Mouse (Mus musculus) lung, postnatal 0 days (tissue): ENCODE measurements around the gene Clasp2. TPM values are rescaled to one million over a fixed set of nuclear protein-coding genes. Genes with fewer than 3 reads are reported as not detected.

Experiments used
- ATAC-seq: fragments of 200-750 bp; cut with Nextera tagmentation; 2 replicates; pipeline ENCODE4 v1.8.0; 2017; ENCODE audit warnings: moderate library complexity
- DNase-seq: peaks from one replicate; pipeline ENCODE4 v3.0.0-alpha.2; 2016; ENCODE audit warnings: low spot score
- H3K27ac ChIP-seq: fragments of 300-500 bp; sonication (generic); 2 replicates; pipeline ENCODE4 v1.5.1; 2014; ENCODE audit warnings: antibody characterized with exemption, mild to moderate bottlenecking, low read length, mixed read lengths
- H3K27me3 ChIP-seq: fragments of 300-500 bp; sonication (generic); replicated peaks from 2 replicates; pipeline ENCODE4 v1.6.1; 2014; ENCODE audit warnings: low read length, mixed read lengths; ENCODE audit not compliant: insufficient read depth
- H3K36me3 ChIP-seq: fragments of 300-500 bp; sonication (generic); 2 replicates; pipeline ENCODE4 v1.6.1; 2014; ENCODE audit warnings: low read length, mixed read lengths; ENCODE audit not compliant: insufficient read depth
- H3K4me1 ChIP-seq: fragments of 300-500 bp; sonication (generic); 2 replicates; pipeline ENCODE4 v1.6.1; 2014; ENCODE audit warnings: antibody characterized with exemption, low read depth, low read length, mixed read lengths; ENCODE audit not compliant: insufficient read depth
- H3K4me2 ChIP-seq: fragments of 300-500 bp; sonication (generic); replicated peaks from 2 replicates; pipeline ENCODE4 v1.6.1; 2014; ENCODE audit warnings: low read depth, mild to moderate bottlenecking, low read length, moderate library complexity, mixed read lengths
- H3K4me3 ChIP-seq: fragments of 300-500 bp; sonication (generic); 2 replicates; pipeline ENCODE4 v1.5.1; 2014; ENCODE audit warnings: low read depth, low read length
- H3K9ac ChIP-seq: fragments of 300-500 bp; sonication (generic); replicated peaks from 2 replicates; pipeline ENCODE4 v1.6.1; 2014; ENCODE audit warnings: low read depth, mild to moderate bottlenecking
- H3K9me3 ChIP-seq: fragments of 300-500 bp; sonication (generic); 2 replicates; pipeline ENCODE4 v1.6.1; 2016; ENCODE audit warnings: low read length, mixed read lengths
- CTCF ChIP-seq: IDR thresholded peaks from 2 replicates; pipeline ENCODE4 v1.5.1; 2016; ENCODE audit warnings: antibody characterized with exemption, mild to moderate bottlenecking
- EP300 ChIP-seq: IDR thresholded peaks from 2 replicates; pipeline ENCODE4 v1.6.1; 2016; ENCODE audit warnings: antibody characterized with exemption, mild to moderate bottlenecking, control low read depth
- WGBS: fragments of 180-500 bp; shearing (Covaris S2); extraction: QIAGEN DNeasy Blood & Tissue Kit; methylation state at CpG from one replicate; pipeline ENCODE4 v1.1.7; 2014; 5-methylcytosine and 5-hydroxymethylcytosine counted together
- polyA plus RNA-seq: library from polyadenylated mRNA; unstranded; fragments of >200 nt; fragmentation: Nextera tagmentation; extraction: Ambion mirVana; gene quantifications from 2 replicates; pipeline ENCODE4 v1.2.1, GENCODE M21; 2015

Clasp2 gene
- polyA plus RNA-seq, 1 experiment from 2014 or later, result 12.1 TPM

DNA sequence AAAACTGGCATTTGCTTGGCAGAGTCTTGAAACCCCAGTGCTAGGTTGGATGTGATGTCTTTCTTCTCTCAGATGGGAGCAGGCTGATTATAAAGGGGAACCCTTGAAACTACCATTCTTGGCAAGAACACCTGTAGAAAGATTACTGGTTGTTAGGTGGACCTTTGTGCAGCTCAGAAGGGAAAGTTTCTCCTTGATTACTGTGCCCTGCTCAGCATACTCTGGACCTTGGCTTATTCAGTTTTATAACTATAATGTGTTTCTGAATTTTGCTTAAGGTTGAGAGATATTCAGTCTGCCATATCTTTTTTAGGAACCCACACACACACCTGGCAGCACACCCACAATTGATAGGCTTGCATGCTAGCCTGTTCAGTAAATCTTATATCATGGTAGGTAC is 222.4 kb downstream of the Clasp2 start:
- TF ChIP-seq CTCF (no peak), EP300 (no peak)
- H3K9ac ChIP-seq, result no peak overlapping the region
- no peak overlapping the region for H3K4me3 ChIP-seq
- H3K4me2 ChIP-seq, result no peak overlapping the region
- H3K36me3 ChIP-seq, result peaks cover 56% of the 10 kb centered on the region
- DNase-seq (no peak), ATAC-seq (no peak)
- H3K4me1 ChIP-seq, result no peaks in the 10 kb centered on the region
- H3K27ac ChIP-seq, result no peak overlapping the region
- H3K27me3 ChIP-seq, result no peaks in the 10 kb centered on the region
- H3K9me3 ChIP-seq, result no peaks in the 10 kb centered on the region

- Histone ChIP-seq H3K4me1 (no peaks in the 10 kb centered on the region), H3K9me3 (no peaks in the 10 kb centered on the region), H3K27ac (no peak overlapping the region), H3K4me3 (no peak overlapping the region), H3K4me2 (no peak overlapping the region), H3K9ac (no peak overlapping the region), H3K27me3 (no peaks in the 10 kb centered on the region), H3K36me3 (peaks cover 54% of the 10 kb centered on the region; the same call in 1 of the 2 replicates)
- ATAC-seq, result no peak
- TF ChIP-seq CTCF (no peak), EP300 (no peak)
- 93% methylated on average over 8 of the region's 8 CpGs for WGBS
- DNase-seq, result no peak
These were observed 223.1 kb downstream of the Clasp2 start for GRCm38 (mm10) chr9:113964415-113964814.

- Histone ChIP-seq H3K36me3 (peaks cover 50% of the 10 kb centered on the region; the same call in 1 of the 2 replicates), H3K9ac (no peak overlapping the region), H3K27me3 (no peaks in the 10 kb centered on the region), H3K9me3 (no peaks in the 10 kb centered on the region), H3K4me2 (no peak overlapping the region), H3K4me3 (no peak overlapping the region), H3K4me1 (no peaks in the 10 kb centered on the region), H3K27ac (no peak overlapping the region)
- WGBS, result 88% methylated on average over 4 of the region's 4 CpGs
- DNase-seq (no peak), ATAC-seq (no peak)
- TF ChIP-seq EP300 (no peak), CTCF (no peak)
These were observed 225.6 kb downstream of the Clasp2 start for GRCm38 (mm10) chr9:113966838-113967237.

DNA sequence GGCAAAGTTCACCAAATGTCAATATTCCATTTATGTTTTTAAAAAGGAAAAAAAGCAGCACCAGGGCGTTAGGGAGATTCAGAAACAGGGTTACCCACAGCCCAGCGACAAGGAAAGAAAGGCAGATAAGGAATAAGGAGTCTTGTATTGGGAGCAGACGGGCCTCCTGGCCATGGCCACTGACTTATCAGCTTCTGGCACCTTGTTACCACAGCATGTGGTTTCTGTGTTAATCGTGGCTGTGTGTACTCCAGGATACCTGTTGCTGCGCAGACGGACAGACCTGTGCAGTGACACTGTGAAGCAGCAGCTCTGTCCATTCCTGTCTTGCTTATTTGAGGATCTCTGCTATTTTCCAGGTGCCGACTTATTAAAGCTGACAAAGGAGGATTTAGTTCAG is 227.7 kb downstream of the Clasp2 start:
- H3K4me2 ChIP-seq, result no peak overlapping the region
- no peaks in the 10 kb centered on the region for H3K4me1 ChIP-seq
- DNase-seq, result no peak
- no peak for TF ChIP-seq CTCF
- TF ChIP-seq EP300, result no peak
- peaks cover 46% of the 10 kb centered on the region; the same call in 1 of the 2 replicates for H3K36me3 ChIP-seq
- no peaks in the 10 kb centered on the region for H3K27me3 ChIP-seq
- ATAC-seq, result peak; percentile 46; the same call in 1 of the 2 replicates
- no peak overlapping the region for H3K9ac ChIP-seq
- H3K9me3 ChIP-seq, result no peaks in the 10 kb centered on the region
- H3K4me3 ChIP-seq, result no peak overlapping the region
- 90% methylated on average over 7 of the region's 7 CpGs for WGBS
- H3K27ac ChIP-seq, result no peak overlapping the region

Other genes starting within 250 kb of the Clasp2 start
- 63.8 and 67.2 TPM in 2 replicates for gene Pdcd6ip, start 33.2 kb upstream of the Clasp2 start, polyA plus RNA-seq
- gene Ubp1, start 189.5 kb downstream of the Clasp2 start, polyA plus RNA-seq, result 18.9 and 20.5 TPM in 2 replicates